Mouse (Mus musculus) olfactory bulb, adult 2 months (tissue): ENCODE measurements around the gene Pla2g3. TPM values are rescaled to one million over a fixed set of nuclear protein-coding genes. Genes with fewer than 3 reads are reported as not detected.

Experiments
- H3K27ac ChIP-seq: fragments of 200-500 bp; 2 replicates; pipeline ENCODE4 v1.5.1; 2012; ENCODE audit warnings: low read depth, low read length; ENCODE audit not compliant: insufficient read depth
- H3K4me1 ChIP-seq: fragments of 200-500 bp; 2 replicates; pipeline ENCODE4 v1.6.1; 2012; ENCODE audit warnings: low read length; ENCODE audit not compliant: control insufficient read depth, insufficient read depth
- H3K4me3 ChIP-seq: fragments of 200-500 bp; 2 replicates; pipeline ENCODE4 v1.5.1; 2012; ENCODE audit warnings: mild to moderate bottlenecking, low read depth, low read length, moderate library complexity; ENCODE audit not compliant: insufficient read depth
- CTCF ChIP-seq: fragments of 200-500 bp; IDR thresholded peaks from 2 replicates; pipeline ENCODE4 v1.5.1; 2012; ENCODE audit warnings: low read depth, mild to moderate bottlenecking, low read length, moderate library complexity; ENCODE audit not compliant: insufficient read depth
- POLR2A ChIP-seq: fragments of 200-500 bp; IDR thresholded peaks from 2 replicates; pipeline ENCODE4 v1.6.1; 2012; ENCODE audit warnings: mild to moderate bottlenecking, low read depth, low read length, moderate library complexity; ENCODE audit not compliant: insufficient read depth
- WGBS: fragments of 180-500 bp; shearing (Covaris S2); methylation state at CpG from one replicate; pipeline ENCODE4 v1.1.7; 2018; 5-methylcytosine and 5-hydroxymethylcytosine counted together
- polyA plus RNA-seq: library from polyadenylated mRNA; stranded (reverse); fragments of >200 nt; gene quantifications from 2 replicates; pipeline ENCODE4 v1.2.4, GENCODE M21; 2012; ENCODE audit warnings: low replicate concordance; ENCODE audit not compliant: missing spikeins, insufficient read depth, insufficient read length

Pla2g3 gene
- polyA plus RNA-seq, 1 experiment: not detected

GRCm38 (mm10) chr11:3547047-3547446 lies 59.0 kb downstream of the Pla2g3 start:
- H3K4me1 ChIP-seq: peaks cover 4% of the 10 kb centered on the region
- no peak for TF ChIP-seq CTCF
- TF ChIP-seq POLR2A: no peak
- no peak overlapping the region for H3K4me3 ChIP-seq
- H3K27ac ChIP-seq: no peak overlapping the region
- WGBS: 81% methylated on average over 2 of the region's 2 CpGs

GRCm38 (mm10) chr11:3547969-3548368 lies 59.9 kb downstream of the Pla2g3 start:
- 47% methylated on average over 6 of the region's 6 CpGs for WGBS
- no peak for TF ChIP-seq POLR2A
- TF ChIP-seq CTCF: no peak
- H3K27ac ChIP-seq: no peak overlapping the region

GRCm38 (mm10) chr11:3548564-3549295 lies 60.6 kb downstream of the Pla2g3 start:
- no peak overlapping the region for H3K4me3 ChIP-seq
- WGBS: 81% methylated on average over 3 of the region's 3 CpGs
- no peaks in the 10 kb centered on the region for H3K4me1 ChIP-seq
- H3K27ac ChIP-seq: no peak overlapping the region
- TF ChIP-seq POLR2A: no peak
- no peak for TF ChIP-seq CTCF

More at GRCm38 (mm10) chr11:3547969-3548368, 59.9 kb downstream of the Pla2g3 start:
- H3K4me3 ChIP-seq: no peak overlapping the region
- H3K4me1 ChIP-seq: peaks cover 2% of the 10 kb centered on the region

Other genes starting within 250 kb of the Pla2g3 start
- gene Drg1, start 221.9 kb upstream of the Pla2g3 start, polyA plus RNA-seq: not detected in 2 replicates
- gene Patz1, start 199.4 kb upstream of the Pla2g3 start, polyA plus RNA-seq: not detected in 2 replicates
- gene Pik3ip1, start 157.9 kb upstream of the Pla2g3 start, polyA plus RNA-seq: not detected in 2 replicates
- gene Limk2, start 79.1 kb upstream of the Pla2g3 start, polyA plus RNA-seq: not detected in 2 replicates
- gene Rnf185, start 35.9 kb upstream of the Pla2g3 start, polyA plus RNA-seq: not detected in 2 replicates
- gene Inpp5j, start 16.5 kb downstream of the Pla2g3 start, polyA plus RNA-seq: not detected in 2 replicates
- gene Selenom, start 26.4 kb downstream of the Pla2g3 start, polyA plus RNA-seq: not detected in 2 replicates
- not detected in 2 replicates for gene Smtn, start 52.3 kb downstream of the Pla2g3 start, polyA plus RNA-seq
- not detected in 2 replicates for gene Morc2a, start 160.9 kb downstream of the Pla2g3 start, polyA plus RNA-seq